Mouse (Mus musculus): ENCODE data around the gene Dnajc11.

GRCm38 (mm10) chr4:151985886-151986285 lies 52.4 kb downstream of the Dnajc11 start:
- TF ChIP-seq CTCF (IDR thresholded peaks at IDR 0.05): peak; percentile 44
- TF ChIP-seq EP300 (IDR thresholded peaks at IDR 0.05): no peak

All from lung, postnatal 0 days (tissue).